Mouse (Mus musculus): ENCODE data around the gene Rcan1.

- TF ChIP-seq CTCF (conservative IDR thresholded peaks at IDR 0.05; ENCODE audit: insufficient read depth, insufficient read length, low read depth, low read length) (no peak), POLR2A (IDR thresholded peaks at IDR 0.05; ENCODE audit: low read depth, low read length) (no peak)
Observed at GRCm38 (mm10) chr16:92461412-92461811, 9.3 kb downstream of the Rcan1 start.
